Mouse (Mus musculus) midbrain, embryonic 11.5 days (tissue): ENCODE results near the gene Piga. TPM values are rescaled to one million over a fixed set of nuclear protein-coding genes. Genes with fewer than 3 reads are reported as not detected.

Experiments
- ATAC-seq: fragments of 200-750 bp; cut with Nextera tagmentation; 2 replicates; pipeline ENCODE4 v1.8.0; 2017; ENCODE audit warnings: moderate TSS enrichment, moderate library complexity; ENCODE audit not compliant: low FRiP score
- DNase-seq: peaks from one replicate; pipeline ENCODE4 v3.0.0; 2015; ENCODE audit warnings: low spot score; ENCODE audit errors: missing footprints
- H3K27ac ChIP-seq: fragments of 300-500 bp; sonication (generic); 2 replicates; pipeline ENCODE4 v1.5.1; 2014; ENCODE audit warnings: low read depth, low read length
- H3K27me3 ChIP-seq: fragments of 300-500 bp; sonication (generic); 2 replicates; pipeline ENCODE4 v1.6.1; 2014; ENCODE audit warnings: mild to moderate bottlenecking, low read length, moderate library complexity, mixed read lengths; ENCODE audit not compliant: control insufficient read depth, insufficient read depth
- H3K36me3 ChIP-seq: fragments of 300-500 bp; sonication (generic); 2 replicates; pipeline ENCODE4 v1.6.1; 2014; ENCODE audit warnings: mild to moderate bottlenecking, low read length, moderate library complexity, mixed read lengths; ENCODE audit not compliant: control insufficient read depth, insufficient read depth
- H3K4me1 ChIP-seq: fragments of 300-500 bp; sonication (generic); 2 replicates; pipeline ENCODE4 v1.6.1; 2014; ENCODE audit warnings: low read length; ENCODE audit not compliant: control insufficient read depth, insufficient read depth
- H3K4me2 ChIP-seq: fragments of 300-500 bp; sonication (generic); 2 replicates; pipeline ENCODE4 v1.6.1; 2014; ENCODE audit warnings: mild to moderate bottlenecking, moderate library complexity
- H3K4me3 ChIP-seq: fragments of 300-500 bp; sonication (generic); 2 replicates; pipeline ENCODE4 v1.5.1; 2014; ENCODE audit warnings: low read depth, low read length
- H3K9ac ChIP-seq: fragments of 300-500 bp; sonication (generic); 2 replicates; pipeline ENCODE4 v1.6.1; 2014; ENCODE audit warnings: low read length
- H3K9me3 ChIP-seq: fragments of 300-500 bp; sonication (generic); 2 replicates; pipeline ENCODE4 v1.6.1; 2016; ENCODE audit warnings: low read length; ENCODE audit not compliant: control insufficient read depth
- WGBS: fragments of 180-500 bp; shearing (Covaris S2); extraction: QIAGEN DNeasy Blood & Tissue Kit; methylation state at CpG from one replicate; pipeline ENCODE4 v1.1.7; 2014; 5-methylcytosine and 5-hydroxymethylcytosine counted together
- polyA plus RNA-seq: library from polyadenylated mRNA; unstranded; fragments of >200 nt; fragmentation: Nextera tagmentation; extraction: Ambion mirVana; gene quantifications from 2 replicates; pipeline ENCODE4 v1.2.1, GENCODE M21; 2014

The Piga gene
- polyA plus RNA-seq, 1 experiment from 2014 or later, result 15.8 TPM

DNA sequence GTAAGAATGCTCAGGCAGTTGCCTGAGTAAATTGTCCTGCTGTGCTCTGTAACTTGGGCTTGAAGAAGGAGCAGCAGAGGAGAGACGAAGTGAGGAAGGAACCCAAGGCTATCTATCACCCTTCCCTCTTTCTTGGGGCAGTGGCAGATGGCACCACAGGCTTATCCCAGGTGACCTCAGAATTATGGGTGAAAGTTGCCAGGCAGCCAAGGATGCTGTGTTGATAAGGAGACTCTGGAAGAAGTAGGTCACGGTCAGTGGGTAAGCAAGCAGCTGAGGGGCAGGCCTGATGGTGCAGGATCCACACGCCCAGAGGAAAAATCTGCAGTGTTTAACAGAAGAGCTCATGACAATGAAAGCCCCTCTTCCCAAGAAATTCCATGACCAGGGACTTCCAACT lies 21.7 kb downstream of the Piga start:
- no peak for DNase-seq
- no peaks in the 10 kb centered on the region for H3K36me3 ChIP-seq
- H3K27ac ChIP-seq, result no peak overlapping the region
- no peak overlapping the region for H3K4me2 ChIP-seq
- ATAC-seq, result no peak
- no peaks in the 10 kb centered on the region; the same call in 1 of the 2 replicates for H3K27me3 ChIP-seq
- H3K9ac ChIP-seq, result no peak overlapping the region
- H3K4me1 ChIP-seq, result no peaks in the 10 kb centered on the region
- H3K4me3 ChIP-seq, result no peak overlapping the region
- WGBS, result 74% methylated on average over 3 of the region's 3 CpGs
- H3K9me3 ChIP-seq, result no peaks in the 10 kb centered on the region

GRCm38 (mm10) chrX:164445601-164446000 lies 26.0 kb downstream of the Piga start:
- no peak for ATAC-seq
- Histone ChIP-seq H3K27ac (no peak overlapping the region), H3K4me3 (no peak overlapping the region), H3K36me3 (no peaks in the 10 kb centered on the region), H3K27me3 (no peaks in the 10 kb centered on the region), H3K4me2 (no peak overlapping the region), H3K4me1 (no peaks in the 10 kb centered on the region), H3K9ac (no peak overlapping the region), H3K9me3 (no peaks in the 10 kb centered on the region)
- WGBS, result 89% methylated on average over 12 of the region's 12 CpGs
- DNase-seq, result no peak

GRCm38 (mm10) chrX:164446106-164446551 lies 26.5 kb downstream of the Piga start:
- H3K4me3 ChIP-seq, result no peak overlapping the region
- 82% methylated on average over 10 of the region's 10 CpGs for WGBS
- no peak for DNase-seq
- no peaks in the 10 kb centered on the region for H3K36me3 ChIP-seq
- no peaks in the 10 kb centered on the region for H3K27me3 ChIP-seq
- no peaks in the 10 kb centered on the region for H3K9me3 ChIP-seq
- H3K4me1 ChIP-seq, result no peaks in the 10 kb centered on the region
- H3K4me2 ChIP-seq, result no peak overlapping the region
- no peak for ATAC-seq
- no peak overlapping the region for H3K9ac ChIP-seq
- H3K27ac ChIP-seq, result no peak overlapping the region

DNA sequence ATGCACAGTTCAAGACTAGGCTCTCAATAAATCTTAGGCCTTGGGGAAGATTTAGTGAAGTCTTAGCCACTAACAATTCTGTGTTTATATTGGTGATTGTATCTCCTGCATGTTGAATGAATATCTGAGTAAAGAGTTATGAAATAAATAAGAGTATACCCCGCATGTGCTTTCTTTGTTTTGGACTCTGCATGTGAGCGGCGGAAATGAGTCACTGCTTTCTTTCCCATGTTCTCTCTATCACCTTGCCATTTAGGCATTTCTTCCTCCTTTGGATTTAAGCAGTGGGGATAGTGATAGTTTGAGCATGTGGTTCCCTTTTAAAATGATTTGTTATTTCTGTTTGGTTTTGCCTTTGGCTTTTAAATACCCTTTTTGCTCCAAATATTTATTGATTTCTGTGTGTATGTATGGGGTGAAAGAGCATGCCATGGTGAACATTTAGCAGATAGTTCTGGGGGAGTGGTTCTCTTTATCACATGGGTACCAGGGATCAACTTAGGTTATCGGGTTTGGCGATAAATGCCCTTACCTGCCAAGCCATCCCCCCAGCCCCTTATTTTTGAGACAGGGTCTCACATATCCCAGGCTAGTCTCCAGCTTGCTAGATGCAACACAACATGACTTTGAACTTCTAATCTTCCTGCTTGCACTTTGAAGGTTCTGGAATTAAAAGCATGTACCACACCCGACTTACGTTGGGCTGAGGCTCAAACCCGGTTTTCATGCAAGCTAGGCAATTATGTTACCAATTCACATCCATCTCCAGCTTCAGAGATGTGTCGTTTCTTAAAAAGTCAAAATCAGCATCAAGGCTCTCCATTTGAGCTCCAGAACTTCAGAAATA lies 27.5 kb downstream of the Piga start:
- DNase-seq (no peak), ATAC-seq (no peak)
- Histone ChIP-seq H3K27ac (no peak overlapping the region), H3K9ac (no peak overlapping the region), H3K9me3 (no peaks in the 10 kb centered on the region), H3K4me1 (no peaks in the 10 kb centered on the region), H3K4me3 (no peak overlapping the region), H3K4me2 (no peak overlapping the region), H3K27me3 (no peaks in the 10 kb centered on the region), H3K36me3 (no peaks in the 10 kb centered on the region)
- WGBS, result 93% methylated on average over 9 of the region's 9 CpGs

- Histone ChIP-seq H3K4me1 (no peaks in the 10 kb centered on the region), H3K36me3 (no peaks in the 10 kb centered on the region), H3K4me2 (no peak overlapping the region), H3K27me3 (no peaks in the 10 kb centered on the region; the same call in 1 of the 2 replicates), H3K4me3 (no peak overlapping the region), H3K27ac (no peak overlapping the region), H3K9ac (no peak overlapping the region), H3K9me3 (no peaks in the 10 kb centered on the region)
- no peak for ATAC-seq
- no peak for DNase-seq
- WGBS, result 88% methylated on average over 2 of the region's 2 CpGs
Observed at GRCm38 (mm10) chrX:164447682-164448071, 28.1 kb downstream of the Piga start.

- DNase-seq (peak; percentile 89), ATAC-seq (no peak)
- Histone ChIP-seq H3K27ac (no peak overlapping the region), H3K36me3 (no peaks in the 10 kb centered on the region), H3K4me1 (no peaks in the 10 kb centered on the region), H3K4me2 (no peak overlapping the region), H3K9me3 (no peaks in the 10 kb centered on the region), H3K27me3 (no peaks in the 10 kb centered on the region; the same call in 1 of the 2 replicates), H3K9ac (no peak overlapping the region), H3K4me3 (no peak overlapping the region)
- 35% methylated on average over 3 of the region's 3 CpGs for WGBS
Observed at GRCm38 (mm10) chrX:164449201-164449600, 29.6 kb downstream of the Piga start.

DNA sequence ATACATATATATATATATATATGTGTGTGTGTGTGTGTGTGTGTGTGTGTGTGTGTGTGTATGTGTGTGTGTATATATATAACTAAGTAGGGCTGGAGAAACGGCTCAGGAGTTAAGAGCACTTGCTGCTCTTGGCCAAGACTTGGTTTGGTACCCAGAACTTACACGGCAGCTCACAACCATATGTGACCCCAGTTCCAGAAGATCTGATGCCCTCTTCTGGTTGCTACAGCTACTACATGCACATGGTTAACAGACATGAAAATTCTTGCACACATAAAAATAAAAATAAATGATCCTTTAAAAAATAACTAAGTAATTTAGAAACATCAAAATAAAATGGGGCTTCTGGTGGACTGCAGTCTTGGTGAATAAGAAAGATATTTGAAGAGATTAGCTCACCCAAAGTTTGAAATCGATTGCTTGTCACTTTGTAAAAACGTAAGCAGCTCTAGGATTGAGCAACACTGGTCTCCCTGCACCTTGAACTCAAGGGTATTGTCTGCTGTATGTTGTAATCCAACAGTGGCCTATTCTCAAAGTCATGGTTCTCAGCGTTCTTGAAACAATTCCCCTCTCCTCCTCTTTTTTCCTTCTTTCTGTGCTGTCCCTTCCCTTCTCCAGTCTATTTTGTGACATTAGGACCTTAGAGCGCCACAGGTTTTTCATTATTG lies 39.8 kb downstream of the Piga start:
- Histone ChIP-seq H3K9ac (no peak overlapping the region), H3K4me3 (no peak overlapping the region), H3K27me3 (no peaks in the 10 kb centered on the region), H3K4me2 (no peak overlapping the region), H3K36me3 (no peaks in the 10 kb centered on the region), H3K4me1 (no peaks in the 10 kb centered on the region), H3K9me3 (no peaks in the 10 kb centered on the region), H3K27ac (no peak overlapping the region)
- DNase-seq, result no peak
- 67% methylated on average over 6 of the region's 6 CpGs for WGBS
- no peak for ATAC-seq
